Mouse (Mus musculus): Measurements from ENCODE around the gene Trem2.

- TF ChIP-seq CTCF (IDR thresholded peaks at IDR 0.05; ENCODE audit: borderline replicate concordance, insufficient read depth, low read depth, low read length): no peak
- no peak for TF ChIP-seq POLR2A (IDR thresholded peaks at IDR 0.05; ENCODE audit: borderline replicate concordance, insufficient read depth, low read length)
Observed at GRCm38 (mm10) chr17:48321279-48321678, 24.9 kb upstream of the Trem2 start.
